Mouse (Mus musculus): Measurements from ENCODE around the gene Smc1a.

- TF ChIP-seq POLR2A (IDR thresholded peaks at IDR 0.05; ENCODE audit: borderline replicate concordance, control insufficient read depth, low read depth, low read length) (no peak), CTCF (IDR thresholded peaks at IDR 0.05; ENCODE audit: control insufficient read depth, insufficient read depth, low read length) (no peak)
Measured at GRCm38 (mm10) chrX:152007863-152008262, 8.4 kb upstream of the Smc1a start.

All from bone marrow, adult 2 months (tissue).